Mouse (Mus musculus) forebrain, embryonic 11.5 days (tissue): ENCODE measurements around the gene Tnfrsf25. TPM values are rescaled to one million over a fixed set of nuclear protein-coding genes. Genes with fewer than 3 reads are reported as not detected.

Source experiments
- ATAC-seq: fragments of 200-750 bp; cut with Nextera tagmentation; replicated peaks from 2 replicates; pipeline ENCODE4 v1.8.0; 2017; ENCODE audit warnings: moderate TSS enrichment; ENCODE audit not compliant: low FRiP score
- DNase-seq: peaks from one replicate; pipeline ENCODE4 v3.0.0-alpha.2; 2017; ENCODE audit warnings: low spot score
- H3K27ac ChIP-seq: fragments of 300-500 bp; sonication (generic); 2 replicates; pipeline ENCODE4 v1.5.1; 2014; ENCODE audit warnings: low read depth, low read length
- H3K27me3 ChIP-seq: fragments of 300-500 bp; sonication (generic); 2 replicates; pipeline ENCODE4 v1.6.1; 2014; ENCODE audit warnings: mild to moderate bottlenecking, low read length, mixed read lengths; ENCODE audit not compliant: control insufficient read depth, insufficient read depth
- H3K36me3 ChIP-seq: fragments of 300-500 bp; sonication (generic); 2 replicates; pipeline ENCODE4 v1.6.1; 2014; ENCODE audit warnings: mild to moderate bottlenecking, low read length, moderate library complexity, mixed read lengths; ENCODE audit not compliant: control insufficient read depth, insufficient read depth
- H3K4me1 ChIP-seq: fragments of 300-500 bp; sonication (generic); replicated peaks from 2 replicates; pipeline ENCODE4 v1.6.1; 2014; ENCODE audit warnings: low read length, mixed read lengths; ENCODE audit not compliant: control insufficient read depth, insufficient read depth
- H3K4me2 ChIP-seq: fragments of 300-500 bp; sonication (generic); 2 replicates; pipeline ENCODE4 v1.6.1; 2014; ENCODE audit warnings: low read depth, mild to moderate bottlenecking, low read length, moderate library complexity, mixed read lengths; ENCODE audit not compliant: severe bottlenecking
- H3K4me3 ChIP-seq: fragments of 300-500 bp; sonication (generic); 2 replicates; pipeline ENCODE4 v1.5.1; 2014; ENCODE audit warnings: low read depth, low read length
- H3K9ac ChIP-seq: fragments of 300-500 bp; sonication (generic); 2 replicates; pipeline ENCODE4 v1.6.1; 2014; ENCODE audit warnings: low read length
- H3K9me3 ChIP-seq: fragments of 300-500 bp; sonication (generic); 2 replicates; pipeline ENCODE4 v1.6.1; 2016; ENCODE audit warnings: low read length, mixed read lengths; ENCODE audit not compliant: control insufficient read depth
- WGBS: fragments of 180-500 bp; shearing (Covaris S2); extraction: QIAGEN DNeasy Blood & Tissue Kit; methylation state at CpG from one replicate; pipeline ENCODE4 v1.1.7; 2014; 5-methylcytosine and 5-hydroxymethylcytosine counted together
- polyA plus RNA-seq: library from polyadenylated mRNA; unstranded; fragments of >200 nt; fragmentation: Nextera tagmentation; extraction: Ambion mirVana; gene quantifications from 2 replicates; pipeline ENCODE4 v1.2.1, GENCODE M21; 2014

Tnfrsf25 gene
- polyA plus RNA-seq: 0.49 TPM in 1 of 2 replicates, not detected in the other

GRCm38 (mm10) chr4:152115921-152116612 is at the start of gene Tnfrsf25:
Gene Tnfrsf25, plus strand, starts transcription at chr4:152115934.
- ATAC-seq: no peak
- Histone ChIP-seq H3K4me1 (peaks cover 23% of the 10 kb centered on the region), H3K9ac (0 out of 2 replicates have a peak within 1 kb of the TSS, but pooled peaks have one; percentile 3), H3K27ac (no peak within 1 kb of the TSS), H3K36me3 (no peaks in the 10 kb centered on the region), H3K4me2 (peak within 1 kb of the TSS; percentile 36), H3K4me3 (peak within 1 kb of the TSS; percentile 11; the same call in 1 of the 2 replicates), H3K27me3 (peaks cover 65% of the 10 kb centered on the region), H3K9me3 (no peaks in the 10 kb centered on the region)
- WGBS: 2% methylated on average over 30 of the region's 30 CpGs
- DNase-seq: no peak

GRCm38 (mm10) chr4:152067280-152067679 is 48.5 kb upstream of the Tnfrsf25 start:
- Histone ChIP-seq H3K4me1 (no peaks in the 10 kb centered on the region), H3K27ac (no peak overlapping the region), H3K4me3 (no peak overlapping the region), H3K4me2 (no peak overlapping the region), H3K27me3 (no peaks in the 10 kb centered on the region), H3K9me3 (no peaks in the 10 kb centered on the region), H3K9ac (no peak overlapping the region), H3K36me3 (no peaks in the 10 kb centered on the region)
- no peak for DNase-seq
- no peak for ATAC-seq

GRCm38 (mm10) chr4:152068166-152068724 is 47.5 kb upstream of the Tnfrsf25 start:
- DNase-seq (no peak), ATAC-seq (no peak)
- Histone ChIP-seq H3K36me3 (no peaks in the 10 kb centered on the region), H3K4me3 (no peak overlapping the region), H3K9me3 (no peaks in the 10 kb centered on the region), H3K27me3 (no peaks in the 10 kb centered on the region), H3K27ac (no peak overlapping the region), H3K9ac (no peak overlapping the region), H3K4me1 (no peaks in the 10 kb centered on the region), H3K4me2 (no peak overlapping the region)
- WGBS: 75% methylated on average over 6 of the region's 6 CpGs

GRCm38 (mm10) chr4:152069245-152069644 is 46.5 kb upstream of the Tnfrsf25 start:
- no peak overlapping the region for H3K4me3 ChIP-seq
- 87% methylated on average over 3 of the region's 3 CpGs for WGBS
- H3K36me3 ChIP-seq: no peaks in the 10 kb centered on the region
- H3K9me3 ChIP-seq: no peaks in the 10 kb centered on the region
- no peak overlapping the region for H3K27ac ChIP-seq
- no peaks in the 10 kb centered on the region for H3K27me3 ChIP-seq
- no peaks in the 10 kb centered on the region for H3K4me1 ChIP-seq
- DNase-seq: no peak
- H3K9ac ChIP-seq: no peak overlapping the region
- ATAC-seq: no peak
- H3K4me2 ChIP-seq: no peak overlapping the region

- no peaks in the 10 kb centered on the region for H3K9me3 ChIP-seq
- H3K36me3 ChIP-seq: no peaks in the 10 kb centered on the region
- WGBS: 77% methylated on average over 11 of the region's 11 CpGs
- no peak overlapping the region for H3K4me3 ChIP-seq
- H3K27ac ChIP-seq: no peak overlapping the region
- DNase-seq (no peak), ATAC-seq (no peak)
- H3K9ac ChIP-seq: no peak overlapping the region
- H3K27me3 ChIP-seq: no peaks in the 10 kb centered on the region
- no peak overlapping the region for H3K4me2 ChIP-seq
- H3K4me1 ChIP-seq: no peaks in the 10 kb centered on the region
Measured at GRCm38 (mm10) chr4:152070494-152071396, 45.0 kb upstream of the Tnfrsf25 start.

GRCm38 (mm10) chr4:152072121-152072601 is 43.6 kb upstream of the Tnfrsf25 start, which contains the start of gene Plekhg5:
Gene Plekhg5, plus strand, starts transcription at chr4:152072498.
- no peaks in the 10 kb centered on the region for H3K4me1 ChIP-seq
- H3K4me2 ChIP-seq: no peak within 1 kb of the TSS
- no peak within 1 kb of the TSS for H3K9ac ChIP-seq
- ATAC-seq: no peak
- WGBS: 72% methylated on average over 10 of the region's 10 CpGs
- H3K27me3 ChIP-seq: no peaks in the 10 kb centered on the region
- H3K27ac ChIP-seq: no peak within 1 kb of the TSS
- no peak for DNase-seq
- no peaks in the 10 kb centered on the region for H3K36me3 ChIP-seq
- H3K4me3 ChIP-seq: no peak within 1 kb of the TSS
- H3K9me3 ChIP-seq: no peaks in the 10 kb centered on the region

- H3K9me3 ChIP-seq: no peaks in the 10 kb centered on the region
- H3K27me3 ChIP-seq: no peaks in the 10 kb centered on the region
- H3K4me3 ChIP-seq: no peak overlapping the region
- no peak for ATAC-seq
- H3K4me1 ChIP-seq: no peaks in the 10 kb centered on the region
- 74% methylated on average over 10 of the region's 10 CpGs for WGBS
- no peak overlapping the region for H3K9ac ChIP-seq
- no peak overlapping the region for H3K27ac ChIP-seq
- no peak overlapping the region for H3K4me2 ChIP-seq
- H3K36me3 ChIP-seq: no peaks in the 10 kb centered on the region
- DNase-seq: no peak
Measured at GRCm38 (mm10) chr4:152072655-152073054, 43.1 kb upstream of the Tnfrsf25 start.

- Histone ChIP-seq H3K27me3 (no peaks in the 10 kb centered on the region), H3K4me2 (no peak overlapping the region), H3K4me1 (no peaks in the 10 kb centered on the region), H3K27ac (no peak overlapping the region), H3K9ac (no peak overlapping the region), H3K9me3 (no peaks in the 10 kb centered on the region), H3K4me3 (no peak overlapping the region), H3K36me3 (no peaks in the 10 kb centered on the region)
- DNase-seq: no peak
- WGBS: 86% methylated on average over 6 of the region's 6 CpGs
- no peak for ATAC-seq
Measured at GRCm38 (mm10) chr4:152073715-152074114, 42.0 kb upstream of the Tnfrsf25 start.
